Mouse (Mus musculus) mouse trophoblast stem cell (cell line): Measurements from ENCODE around the gene Nudt9.
"Not testable (repeated sequence)": the region's sequence is repeated elsewhere in the genome, so short reads cannot be mapped to it uniquely, and the experiment has no call there.

Experiments used
- in situ Hi-C, 2 experiments: fragments of 300-500 bp; cut with MseI, MboI; formaldehyde crosslinking; loops; 2 replicates in 1 of 2; 3 replicates in 1 of 2; pipeline ENCODE4 v1.15.1; 2025

Gene Nudt9

GRCm38 (mm10) chr5:104046256-104047199, at the start of gene Nudt9:
Gene Nudt9, plus strand, starts transcription at chr5:104046306.
- in situ Hi-C loops: no loop called here

DNA sequence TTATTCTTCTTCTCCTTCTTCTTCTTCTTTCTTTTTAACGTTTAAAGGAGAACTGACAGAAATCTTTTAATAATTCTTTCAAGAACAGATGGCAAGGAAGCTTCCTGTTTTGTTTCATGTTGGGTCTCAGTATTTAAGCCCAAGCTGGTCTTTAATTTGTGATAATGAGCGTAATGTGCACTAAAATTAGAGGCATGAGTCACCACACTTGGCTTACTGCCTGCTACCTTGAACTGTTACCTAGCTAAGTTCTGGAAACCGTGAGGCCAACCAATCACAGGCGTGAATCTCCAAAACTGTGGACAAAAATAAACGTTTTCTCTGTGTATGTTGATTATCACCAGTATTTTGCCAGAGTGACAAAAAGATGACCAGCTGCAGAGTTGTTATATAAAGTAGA, 47.4 kb upstream of the Nudt9 start:
- in situ Hi-C loops: loop anchor here in 1 of 2 experiments (5.0 kb wide), 1 partner anchor 44 kb away; no protein-coding TSS in a partner anchor

- in situ Hi-C loops: loop anchor here in 1 of 2 experiments (5.0 kb wide), 1 partner anchor 43 kb away; no protein-coding TSS in a partner anchor
Measured at GRCm38 (mm10) chr5:103999738-104000137, 46.4 kb upstream of the Nudt9 start.

DNA sequence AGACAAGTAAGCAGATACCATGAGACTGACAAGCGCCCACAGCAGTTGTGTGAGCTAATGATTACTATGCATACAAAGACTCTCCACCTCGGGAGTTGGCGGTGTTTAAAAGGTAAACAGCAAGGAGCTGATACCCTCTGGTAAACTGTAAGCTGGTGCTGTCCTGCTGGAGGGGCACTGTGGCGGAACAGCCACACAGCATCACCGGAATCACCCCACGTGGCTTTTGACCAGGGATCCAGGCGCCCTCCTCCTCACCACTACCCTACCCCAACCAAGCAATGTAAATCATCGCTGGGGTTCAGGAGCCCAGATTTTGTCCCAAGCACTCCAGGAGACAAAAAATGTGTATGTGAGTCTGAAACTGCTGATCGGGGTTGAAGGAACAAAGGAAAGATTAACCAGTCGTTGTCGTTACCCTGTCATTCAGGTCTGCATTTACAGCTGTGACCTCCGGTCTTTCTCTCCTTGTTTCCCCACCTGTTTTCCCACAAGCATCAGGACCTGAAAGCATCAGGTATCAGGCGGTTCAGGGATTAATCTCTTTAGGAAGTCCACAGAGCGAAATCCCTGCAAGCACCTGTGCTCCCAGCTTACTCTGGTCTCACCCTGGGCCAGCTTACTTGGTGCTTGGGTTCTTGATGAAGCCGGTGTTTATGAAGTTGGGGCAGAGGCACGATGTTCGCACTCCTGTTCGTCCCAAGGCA, 43.4 kb upstream of the Nudt9 start:
- in situ Hi-C loops: no loop called here

GRCm38 (mm10) chr5:104003256-104003931, 42.7 kb upstream of the Nudt9 start:
- in situ Hi-C loops: no loop called here

GRCm38 (mm10) chr5:104003955-104004354, 42.2 kb upstream of the Nudt9 start:
- in situ Hi-C loops: no loop called here

GRCm38 (mm10) chr5:104006811-104007210, 39.3 kb upstream of the Nudt9 start:
- in situ Hi-C loops: no loop called here

- in situ Hi-C loops: no loop called here
Measured at GRCm38 (mm10) chr5:104007801-104008200, 38.3 kb upstream of the Nudt9 start.

DNA sequence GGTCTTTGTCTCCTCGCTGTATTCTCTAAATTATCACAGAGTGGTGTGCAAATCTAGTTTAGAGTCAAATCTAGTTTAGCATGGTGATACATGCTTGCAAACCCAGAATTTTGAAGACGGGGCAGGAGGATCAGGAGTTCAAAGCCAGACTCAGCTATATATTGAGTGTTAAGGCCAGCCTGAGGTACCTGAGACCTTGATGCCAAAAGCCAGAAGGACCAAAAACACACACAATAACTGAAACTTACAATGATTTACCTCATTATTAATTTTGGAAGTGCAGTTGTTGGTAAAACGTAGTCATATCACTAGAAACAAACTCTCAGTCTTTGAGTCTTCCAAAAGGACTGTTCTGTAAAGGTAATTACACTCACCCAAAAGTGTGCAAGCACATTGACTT, 36.7 kb upstream of the Nudt9 start:
- in situ Hi-C loops: no loop called here

DNA sequence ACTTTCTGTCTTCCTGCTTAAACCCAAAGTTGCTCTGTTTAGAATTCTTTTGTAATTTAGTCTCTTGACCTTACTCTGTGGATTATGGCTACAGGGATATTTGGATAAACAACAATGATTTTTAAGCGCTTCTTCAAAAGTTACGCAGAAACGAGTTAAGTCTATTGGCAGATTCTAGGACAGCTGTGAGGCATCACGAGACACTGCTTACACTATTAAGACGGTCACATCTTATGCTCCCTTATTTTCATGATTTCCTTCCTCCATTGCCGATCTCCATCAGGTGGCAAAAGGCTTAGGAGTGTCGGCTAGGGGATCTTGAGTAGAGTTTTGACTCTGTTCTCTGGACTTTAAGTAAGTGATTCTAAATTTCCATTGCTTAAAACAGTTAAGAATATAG, 35.8 kb upstream of the Nudt9 start:
- in situ Hi-C loops: no loop called here

- in situ Hi-C loops: no loop called here
Measured at GRCm38 (mm10) chr5:104011419-104011818, 34.7 kb upstream of the Nudt9 start.

DNA sequence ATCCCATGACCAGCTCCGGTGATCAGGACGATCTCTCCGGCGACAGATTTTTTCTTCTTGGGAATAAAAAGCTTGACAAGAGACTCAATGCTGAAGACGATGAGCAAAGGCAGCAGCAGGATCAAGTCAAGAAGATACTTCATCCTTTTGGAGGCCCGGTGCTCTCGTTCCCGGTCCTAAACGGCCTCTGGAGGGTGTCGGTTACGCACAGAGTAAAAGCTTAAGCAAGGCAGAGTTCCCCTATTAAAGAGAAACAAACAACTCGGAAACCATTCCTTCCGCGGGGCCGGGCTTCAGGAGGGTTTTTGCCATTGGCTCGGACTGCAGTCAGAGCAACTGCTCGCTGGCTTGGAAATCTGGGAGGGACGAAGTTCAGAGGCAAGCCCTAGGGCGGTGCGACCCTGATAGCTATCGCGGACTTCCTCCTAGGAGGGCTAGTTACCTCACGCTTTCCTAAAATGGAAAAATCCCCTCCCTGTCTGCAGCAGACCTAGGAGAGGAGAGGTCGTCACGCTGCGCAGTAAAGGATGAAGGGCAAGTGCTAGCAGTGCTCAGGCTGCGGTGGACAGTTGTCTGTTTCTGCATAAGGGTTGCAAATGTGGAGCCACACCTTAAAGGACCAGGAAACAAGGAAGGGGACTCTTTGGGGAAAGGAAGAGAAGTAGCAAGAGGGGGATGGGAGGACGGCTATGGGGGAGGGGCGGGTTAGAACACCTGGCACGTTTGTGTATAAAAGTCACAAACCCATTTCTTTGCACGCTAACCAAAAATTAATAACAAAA, 24.3 kb upstream of the Nudt9 start, which contains the start of gene Hsd17b11:
Gene Hsd17b11, minus strand, starts transcription at position 323 of the 782 bp plus-strand sequence.
- in situ Hi-C loops: no loop called here

- in situ Hi-C loops: no loop called here
Measured at GRCm38 (mm10) chr5:104022558-104022957, 23.5 kb upstream of the Nudt9 start.

DNA sequence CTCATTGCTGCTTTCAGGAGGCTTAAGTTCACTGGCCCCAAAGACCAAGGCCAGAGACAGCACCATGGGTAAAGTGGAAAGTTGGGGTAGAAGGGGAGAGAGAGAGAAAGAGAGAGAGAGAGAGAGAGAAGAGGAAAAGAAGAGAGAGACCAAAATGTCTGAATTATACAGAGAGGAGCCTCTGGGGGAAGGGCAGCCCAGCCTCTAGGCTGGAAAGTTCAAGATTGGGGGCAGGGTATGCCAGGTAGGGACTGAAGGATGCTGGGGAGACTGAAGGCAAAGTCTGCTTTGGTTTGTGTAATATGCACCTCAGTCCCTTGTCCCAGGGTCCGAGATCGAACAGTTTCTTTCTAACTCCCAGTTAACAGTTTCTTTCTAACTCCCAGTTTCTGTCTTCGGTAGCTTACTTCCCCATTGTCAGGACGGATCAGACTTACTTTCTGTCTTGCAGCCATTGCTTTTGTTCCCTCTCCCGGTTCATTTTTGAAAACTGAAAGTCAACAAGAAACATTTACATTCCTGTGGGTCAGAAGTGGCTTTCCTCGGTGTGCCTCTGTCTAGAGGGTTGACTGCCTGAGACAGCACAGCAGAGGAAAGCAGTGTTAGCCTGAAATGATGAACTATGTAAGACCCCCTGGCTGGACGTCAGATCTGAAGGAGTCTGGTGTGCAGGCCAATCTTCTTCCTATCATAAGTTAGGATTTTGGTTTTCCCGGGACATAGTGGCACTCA, 22.7 kb upstream of the Nudt9 start:
- in situ Hi-C loops: no loop called here

DNA sequence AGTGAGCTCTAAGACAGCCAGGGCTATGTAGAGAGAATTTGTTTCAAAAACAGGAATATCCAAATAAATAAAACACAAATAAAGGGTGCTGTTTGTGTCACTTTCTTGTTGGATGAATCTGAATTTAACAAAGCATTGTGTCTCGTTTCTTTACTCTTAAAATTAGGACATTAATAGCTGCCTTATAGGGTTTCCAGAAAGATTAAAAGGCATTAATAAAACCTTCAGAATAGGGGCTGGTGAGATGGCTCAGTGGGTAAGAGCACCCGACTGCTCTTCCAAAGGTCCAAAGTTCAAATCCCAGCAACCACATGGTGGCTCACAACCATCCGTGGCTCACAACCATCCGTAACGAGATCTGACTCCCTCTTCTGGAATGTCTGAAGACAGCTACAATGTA, 21.9 kb upstream of the Nudt9 start:
- in situ Hi-C loops: not testable (repeated sequence)

GRCm38 (mm10) chr5:104024762-104025161, 21.3 kb upstream of the Nudt9 start:
- in situ Hi-C loops: no loop called here

- in situ Hi-C loops: no loop called here
Measured at GRCm38 (mm10) chr5:104025245-104025854, 20.8 kb upstream of the Nudt9 start.

DNA sequence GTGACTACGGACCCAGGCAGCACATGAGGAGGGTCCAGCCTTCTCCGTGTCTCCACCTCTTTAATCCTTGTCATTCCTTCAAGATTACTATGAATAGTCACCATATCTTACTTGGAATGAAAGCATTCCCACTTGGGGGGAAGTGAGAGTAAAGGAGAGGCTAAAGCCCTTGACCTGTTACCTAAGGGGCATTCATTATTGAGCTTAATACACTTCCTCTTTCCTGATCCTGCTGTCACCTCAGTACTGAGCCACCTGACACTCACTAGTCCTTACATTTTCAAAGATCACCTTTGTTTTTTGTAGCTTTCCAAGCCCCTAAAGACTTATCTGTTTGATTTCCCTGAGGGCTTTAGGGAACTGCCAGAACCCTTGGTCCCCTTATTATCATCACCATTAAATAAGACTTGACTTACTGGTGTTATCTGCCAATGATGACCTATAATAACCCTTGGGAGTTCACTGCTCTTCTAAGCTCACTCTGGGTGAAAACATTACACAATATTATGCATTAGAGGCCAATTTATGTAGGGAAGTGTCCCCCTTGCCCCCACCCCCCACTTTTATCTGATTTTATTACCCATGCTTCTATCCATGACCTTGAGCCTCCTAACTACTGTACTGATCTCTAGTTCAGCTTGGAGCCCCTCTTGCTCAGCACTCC, 13.5 kb upstream of the Nudt9 start:
- in situ Hi-C loops: no loop called here

DNA sequence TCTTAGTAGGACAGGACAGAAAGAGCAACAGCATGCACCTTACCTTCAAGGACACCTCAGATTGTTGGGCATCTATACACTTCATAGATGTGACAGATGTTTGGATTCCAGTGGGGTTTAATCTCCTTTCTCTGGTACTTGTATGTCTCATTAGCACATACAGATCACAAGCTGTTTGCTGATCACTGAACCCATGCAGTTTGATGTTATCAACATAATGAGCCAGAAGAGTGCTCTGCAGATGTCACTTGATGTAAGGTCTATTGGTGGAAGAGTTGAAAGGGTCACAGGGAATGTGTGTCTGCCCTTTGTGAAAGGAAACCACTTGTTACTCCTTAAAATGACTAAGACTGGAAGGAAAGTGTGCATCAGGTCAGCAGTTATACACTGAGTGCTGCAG, 11.0 kb upstream of the Nudt9 start:
- in situ Hi-C loops: no loop called here
